Mouse (Mus musculus): ENCODE results near the gene Pxk. TPM values are rescaled to one million over a fixed set of nuclear protein-coding genes. Genes with fewer than 3 reads are reported as not detected.
"Not testable (repeated sequence)": the region's sequence is repeated elsewhere in the genome, so short reads cannot be mapped to it uniquely, and the experiment has no call there.

Pxk gene
- polyA plus RNA-seq, 1 experiment from 2014 or later: 12.4 TPM

DNA sequence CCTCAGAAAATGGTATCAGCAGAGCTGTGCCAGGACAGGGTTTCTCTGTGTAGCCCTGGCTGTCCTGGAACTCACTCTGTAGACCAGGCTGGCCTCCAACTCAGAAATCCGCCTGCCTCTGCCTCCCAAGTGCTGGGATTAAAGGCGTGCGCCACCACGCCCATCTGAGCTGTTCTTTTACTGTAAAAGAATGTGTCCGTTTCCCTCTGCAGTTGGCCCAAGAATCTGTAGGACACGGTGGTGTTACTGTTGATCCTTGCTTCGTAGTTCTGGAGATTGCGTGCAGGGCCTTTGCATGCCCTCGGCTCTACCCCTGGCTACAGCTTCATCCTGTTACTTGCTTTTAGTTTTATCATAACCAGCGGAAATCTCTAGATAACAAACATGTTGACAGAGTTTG is 25.6 kb downstream of the Pxk start:
- H3K4me1 ChIP-seq (ENCODE audit: control insufficient read depth, low read depth, low read length); H3K4me3 ChIP-seq (ENCODE audit: low read depth, low read length); H3K9me3 ChIP-seq (replicated peaks; ENCODE audit: control insufficient read depth, low read length); H3K9ac ChIP-seq (ENCODE audit: low read depth, low read length); H3K27me3 ChIP-seq (ENCODE audit: control insufficient read depth, insufficient read depth, low read depth, low read length); ATAC-seq (ENCODE audit: low read depth); H3K4me2 ChIP-seq (ENCODE audit: low read depth, low read length); H3K27ac ChIP-seq (ENCODE audit: low read length); H3K36me3 ChIP-seq (ENCODE audit: control insufficient read depth, insufficient read depth): not testable (repeated sequence)
- 78% methylated on average over 10 of the region's 10 CpGs for WGBS (ENCODE audit: insufficient replicate concordance)

DNA sequence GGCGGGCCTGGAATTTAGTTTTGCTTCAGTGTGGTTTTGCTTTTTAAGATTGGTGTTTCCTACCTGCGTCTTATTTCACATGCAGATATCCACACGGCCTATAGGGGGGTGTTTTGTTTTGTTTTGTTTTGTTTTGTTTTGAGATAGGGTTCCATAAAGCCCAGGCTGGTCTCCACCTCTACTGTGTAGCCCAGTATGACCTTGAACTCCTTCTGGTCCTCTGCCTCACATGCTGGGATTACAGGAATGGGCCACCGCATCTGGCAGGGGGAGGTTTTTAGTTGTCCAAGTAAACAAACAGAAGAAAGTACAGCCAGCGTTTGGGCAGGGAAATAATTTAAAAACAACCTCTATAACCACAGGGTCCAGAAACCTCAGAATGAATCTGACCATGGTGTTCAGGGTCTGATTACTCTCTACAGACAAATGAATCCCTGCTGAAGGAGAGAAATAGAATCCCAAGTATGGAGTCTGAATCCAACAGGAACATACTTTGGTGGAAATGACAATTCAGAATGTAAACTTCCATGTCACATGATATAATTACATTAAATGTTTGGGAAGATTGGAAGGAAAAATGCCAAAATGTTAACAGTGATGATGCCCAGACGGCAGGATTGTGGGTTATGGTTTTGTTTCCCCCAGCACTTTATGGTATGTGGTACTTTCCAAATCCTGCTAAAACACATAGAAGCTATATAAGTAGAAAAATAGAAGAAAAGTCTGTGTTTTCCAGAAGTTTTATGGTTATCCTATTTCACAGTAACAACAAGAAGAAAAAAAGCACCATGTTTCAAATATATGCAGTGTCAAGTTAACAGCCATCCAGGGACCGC is 26.3 kb downstream of the Pxk start:
- 62% methylated on average over 7 of the region's 7 CpGs for WGBS (ENCODE audit: insufficient replicate concordance)
- Histone ChIP-seq H3K9me3 (replicated peaks; ENCODE audit: control insufficient read depth, low read length) (no peaks in the 10 kb centered on the region), H3K27me3 (ENCODE audit: control insufficient read depth, insufficient read depth, low read depth, low read length) (no peaks in the 10 kb centered on the region), H3K27ac (ENCODE audit: low read length) (no peak overlapping the region), H3K4me1 (ENCODE audit: control insufficient read depth, low read depth, low read length) (no peaks in the 10 kb centered on the region; the same call in 1 of the 2 replicates), H3K9ac (ENCODE audit: low read depth, low read length) (no peak overlapping the region), H3K36me3 (ENCODE audit: control insufficient read depth, insufficient read depth) (peaks cover 2% of the 10 kb centered on the region; the same call in 1 of the 2 replicates), H3K4me2 (ENCODE audit: low read depth, low read length) (no peak overlapping the region), H3K4me3 (ENCODE audit: low read depth, low read length) (no peak overlapping the region)
- ATAC-seq (ENCODE audit: low read depth): 0 out of 2 replicates have a peak, but pooled peaks have one; percentile 21

DNA sequence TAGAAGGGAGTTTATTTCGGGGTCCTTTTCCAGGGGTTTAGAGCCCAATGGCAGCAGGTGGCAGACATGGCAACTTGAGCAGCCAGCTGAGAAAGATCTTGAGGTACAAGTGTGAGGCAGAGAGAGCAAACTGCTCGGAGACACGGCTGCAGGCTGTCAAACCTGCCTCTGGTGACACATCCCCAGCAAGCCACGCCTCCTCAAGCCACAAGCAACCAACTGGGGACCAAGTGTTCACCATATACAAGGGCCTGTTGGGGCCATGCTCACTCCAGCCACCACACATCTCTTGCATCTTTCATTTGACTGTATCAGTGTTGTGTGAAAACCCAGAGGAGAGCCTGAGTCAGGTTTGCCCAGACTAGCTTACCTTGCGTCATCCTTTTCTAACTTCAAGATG is 30.0 kb downstream of the Pxk start:
- no peak for ATAC-seq (ENCODE audit: low read depth)
- Histone ChIP-seq H3K9me3 (replicated peaks; ENCODE audit: control insufficient read depth, low read length) (no peaks in the 10 kb centered on the region), H3K4me1 (ENCODE audit: control insufficient read depth, low read depth, low read length) (no peaks in the 10 kb centered on the region; the same call in 1 of the 2 replicates), H3K27ac (ENCODE audit: low read length) (no peak overlapping the region), H3K36me3 (ENCODE audit: control insufficient read depth, insufficient read depth) (0 out of 2 replicates have a peak, but pooled peaks cover 2% of the 10 kb centered on the region), H3K4me2 (ENCODE audit: low read depth, low read length) (no peak overlapping the region), H3K4me3 (ENCODE audit: low read depth, low read length) (no peak overlapping the region), H3K27me3 (ENCODE audit: control insufficient read depth, insufficient read depth, low read depth, low read length) (no peaks in the 10 kb centered on the region), H3K9ac (ENCODE audit: low read depth, low read length) (no peak overlapping the region)
- 58% methylated on average over 5 of the region's 5 CpGs for WGBS (ENCODE audit: insufficient replicate concordance)

DNA sequence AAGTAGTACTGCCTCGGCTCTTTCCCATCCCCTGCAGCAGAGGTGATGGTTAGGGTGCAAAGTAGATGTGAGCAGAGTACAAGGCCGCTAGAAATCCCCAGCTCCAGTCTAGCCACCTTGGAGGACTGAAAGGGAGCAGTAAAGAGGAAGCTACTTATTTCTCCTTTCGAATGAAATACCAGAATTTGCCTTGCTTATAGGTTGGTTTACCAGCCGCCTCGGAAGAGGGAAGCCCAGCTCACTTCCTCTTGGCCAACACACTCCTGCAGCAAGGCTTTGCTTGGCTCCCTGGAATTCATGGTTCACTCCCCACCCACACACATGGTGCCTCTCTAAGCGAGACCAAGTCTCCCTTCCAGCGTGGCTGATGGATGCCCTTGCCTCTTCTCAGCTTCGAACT is 34.8 kb downstream of the Pxk start:
- 42% methylated on average over 8 of the region's 8 CpGs for WGBS (ENCODE audit: insufficient replicate concordance)
- Histone ChIP-seq H3K36me3 (ENCODE audit: control insufficient read depth, insufficient read depth) (no peaks in the 10 kb centered on the region), H3K4me1 (ENCODE audit: control insufficient read depth, low read depth, low read length) (no peaks in the 10 kb centered on the region), H3K9me3 (replicated peaks; ENCODE audit: control insufficient read depth, low read length) (no peaks in the 10 kb centered on the region), H3K9ac (ENCODE audit: low read depth, low read length) (no peak overlapping the region), H3K4me2 (ENCODE audit: low read depth, low read length) (no peak overlapping the region), H3K27me3 (ENCODE audit: control insufficient read depth, insufficient read depth, low read depth, low read length) (no peaks in the 10 kb centered on the region), H3K4me3 (ENCODE audit: low read depth, low read length) (no peak overlapping the region), H3K27ac (ENCODE audit: low read length) (no peak overlapping the region)
- peak; percentile 32; the same call in 1 of the 2 replicates for ATAC-seq (ENCODE audit: low read depth)

DNA sequence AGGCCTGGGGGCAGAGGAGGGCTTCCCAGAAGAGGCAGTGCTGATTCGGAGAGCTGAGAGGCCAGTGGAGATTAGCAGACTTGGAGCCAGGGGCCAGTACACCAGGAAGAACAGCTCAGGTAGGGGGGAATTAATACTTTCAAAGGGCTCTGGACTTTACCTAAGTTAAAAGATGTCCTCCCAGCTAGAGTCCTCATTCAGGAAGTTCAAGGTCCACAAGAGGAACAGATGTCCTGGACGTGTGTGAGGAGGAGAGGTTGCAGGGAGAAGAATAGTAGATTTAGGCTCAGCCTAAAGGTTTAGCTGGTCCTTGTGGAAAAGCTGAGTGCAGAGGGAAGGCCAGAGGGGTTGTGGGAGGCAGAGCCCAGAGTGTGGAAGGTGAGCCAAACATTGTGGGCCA is 36.2 kb downstream of the Pxk start:
- Histone ChIP-seq H3K27me3 (ENCODE audit: control insufficient read depth, insufficient read depth, low read depth, low read length) (no peaks in the 10 kb centered on the region), H3K4me2 (ENCODE audit: low read depth, low read length) (no peak overlapping the region), H3K36me3 (ENCODE audit: control insufficient read depth, insufficient read depth) (peaks cover 2% of the 10 kb centered on the region; the same call in 1 of the 2 replicates), H3K9me3 (replicated peaks; ENCODE audit: control insufficient read depth, low read length) (no peaks in the 10 kb centered on the region), H3K4me3 (ENCODE audit: low read depth, low read length) (no peak overlapping the region), H3K4me1 (ENCODE audit: control insufficient read depth, low read depth, low read length) (no peaks in the 10 kb centered on the region), H3K9ac (ENCODE audit: low read depth, low read length) (no peak overlapping the region), H3K27ac (ENCODE audit: low read length) (no peak overlapping the region)
- ATAC-seq (ENCODE audit: low read depth): no peak
- WGBS (ENCODE audit: insufficient replicate concordance): 57% methylated on average over 2 of the region's 2 CpGs

DNA sequence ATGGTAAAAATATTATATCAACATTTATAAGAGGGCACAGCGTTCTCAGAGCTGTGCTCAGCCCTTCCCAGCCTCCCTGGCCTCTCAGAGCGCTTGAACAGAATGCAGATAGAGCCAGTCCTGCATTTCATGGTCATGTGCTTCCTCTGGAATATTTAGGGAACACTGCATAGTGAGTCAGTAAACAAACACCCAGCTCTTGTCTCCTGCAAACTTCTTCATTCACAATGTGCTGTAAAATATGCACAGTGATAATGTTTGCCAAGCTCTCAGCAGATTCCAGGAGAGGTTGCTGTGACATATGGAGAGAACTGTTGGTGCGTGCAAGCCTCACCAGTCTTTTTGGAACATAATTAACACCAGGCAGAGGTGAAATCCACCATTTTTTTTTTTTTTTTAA is 37.1 kb downstream of the Pxk start:
- H3K36me3 ChIP-seq (ENCODE audit: control insufficient read depth, insufficient read depth): peaks cover 2% of the 10 kb centered on the region; the same call in 1 of the 2 replicates
- H3K4me1 ChIP-seq (ENCODE audit: control insufficient read depth, low read depth, low read length): no peaks in the 10 kb centered on the region
- no peak overlapping the region for H3K27ac ChIP-seq (ENCODE audit: low read length)
- peak; percentile 24; the same call in 1 of the 2 replicates for ATAC-seq (ENCODE audit: low read depth)
- H3K9ac ChIP-seq (ENCODE audit: low read depth, low read length): no peak overlapping the region
- no peaks in the 10 kb centered on the region for H3K9me3 ChIP-seq (replicated peaks; ENCODE audit: control insufficient read depth, low read length)
- WGBS (ENCODE audit: insufficient replicate concordance): 73% methylated on average over 3 of the region's 3 CpGs
- H3K4me2 ChIP-seq (ENCODE audit: low read depth, low read length): no peak overlapping the region
- no peak overlapping the region for H3K4me3 ChIP-seq (ENCODE audit: low read depth, low read length)
- H3K27me3 ChIP-seq (ENCODE audit: control insufficient read depth, insufficient read depth, low read depth, low read length): no peaks in the 10 kb centered on the region

DNA sequence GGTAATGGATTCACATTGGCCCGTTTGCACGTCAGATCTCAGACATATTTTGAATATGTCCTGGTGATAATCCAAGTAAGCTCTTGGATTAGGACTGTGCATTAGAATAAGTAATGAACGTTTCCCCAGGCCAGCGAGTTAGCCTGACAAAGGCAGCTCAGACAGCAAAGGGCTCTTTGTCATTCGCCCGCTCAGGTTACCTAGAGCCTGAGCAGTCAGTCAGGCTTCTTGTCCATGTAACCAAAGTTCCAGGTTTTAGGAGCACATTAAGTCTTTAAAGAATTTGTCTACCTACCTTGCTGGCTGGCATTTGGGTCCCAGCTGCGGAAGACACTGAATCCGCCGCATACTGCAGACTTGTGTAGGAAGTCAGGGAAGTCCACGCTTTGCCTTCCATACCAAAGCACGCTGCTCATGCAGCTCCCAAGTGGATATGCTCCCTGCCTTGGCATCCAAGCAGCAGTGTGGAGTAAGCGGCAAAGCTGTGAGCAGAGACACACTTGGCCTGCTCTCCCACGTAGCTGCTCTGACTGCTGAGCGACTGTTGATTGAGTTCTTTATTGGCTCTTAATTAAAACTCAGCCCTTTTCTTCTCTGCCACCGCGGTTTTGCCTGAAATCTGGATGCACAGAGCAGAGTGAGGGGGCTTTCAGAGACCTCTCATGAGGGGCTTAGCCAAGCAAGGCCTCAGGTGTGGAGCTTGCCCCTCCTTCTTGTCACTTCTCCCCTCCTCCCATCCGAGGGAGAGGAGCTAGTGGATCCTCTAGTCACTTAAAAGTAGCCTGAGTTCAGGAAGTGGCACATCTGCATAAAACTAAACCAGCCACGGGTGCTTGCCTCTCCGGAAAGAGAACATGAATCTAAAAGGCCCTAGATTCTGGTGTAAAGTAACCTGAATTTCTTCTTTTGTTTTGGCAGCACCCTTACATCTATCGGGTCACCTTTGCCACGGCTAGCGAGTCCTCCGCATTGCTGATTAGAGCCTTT is 42.0 kb downstream of the Pxk start:
- ATAC-seq (ENCODE audit: low read depth): no peak
- peaks cover 2% of the 10 kb centered on the region; the same call in 1 of the 2 replicates for H3K36me3 ChIP-seq (ENCODE audit: control insufficient read depth, insufficient read depth)

DNA sequence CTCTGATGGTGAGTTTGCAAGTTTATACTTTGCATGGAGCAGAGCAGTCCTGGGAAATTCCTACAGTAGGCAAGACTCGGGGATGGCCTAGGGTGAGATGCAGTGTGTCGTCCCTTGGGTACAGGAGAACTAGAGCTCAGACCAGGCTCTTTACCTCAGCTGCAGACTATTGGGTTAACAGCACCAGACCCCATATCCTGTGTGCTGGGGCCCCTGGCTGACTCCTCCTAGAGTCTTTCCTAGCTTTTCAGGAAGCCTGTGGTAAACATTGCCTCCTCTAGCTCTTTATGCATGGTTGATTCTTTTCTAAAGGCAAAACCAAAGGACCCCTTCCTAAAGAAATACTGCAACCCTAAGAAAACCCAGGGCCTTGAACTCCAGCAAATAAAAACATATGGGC is 43.1 kb downstream of the Pxk start:
- H3K9me3 ChIP-seq (replicated peaks; ENCODE audit: control insufficient read depth, low read length): no peaks in the 10 kb centered on the region
- no peak overlapping the region for H3K4me3 ChIP-seq (ENCODE audit: low read depth, low read length)
- no peak overlapping the region for H3K27ac ChIP-seq (ENCODE audit: low read length)
- H3K4me2 ChIP-seq (ENCODE audit: low read depth, low read length): no peak overlapping the region
- H3K27me3 ChIP-seq (ENCODE audit: control insufficient read depth, insufficient read depth, low read depth, low read length): no peaks in the 10 kb centered on the region
- H3K4me1 ChIP-seq (ENCODE audit: control insufficient read depth, low read depth, low read length): no peaks in the 10 kb centered on the region
- WGBS (ENCODE audit: insufficient replicate concordance): 61% methylated on average over 2 of the region's 2 CpGs
- no peak overlapping the region for H3K9ac ChIP-seq (ENCODE audit: low read depth, low read length)
- H3K36me3 ChIP-seq (ENCODE audit: control insufficient read depth, insufficient read depth): peaks cover 2% of the 10 kb centered on the region; the same call in 1 of the 2 replicates
- no peak for ATAC-seq (ENCODE audit: low read depth)

More for the DNA sequence above, 42.0 kb downstream of the Pxk start:
- Histone ChIP-seq H3K4me2 (ENCODE audit: low read depth, low read length) (no peak overlapping the region), H3K4me3 (ENCODE audit: low read depth, low read length) (no peak overlapping the region), H3K27me3 (ENCODE audit: control insufficient read depth, insufficient read depth, low read depth, low read length) (no peaks in the 10 kb centered on the region), H3K27ac (ENCODE audit: low read length) (no peak overlapping the region), H3K9me3 (replicated peaks; ENCODE audit: control insufficient read depth, low read length) (no peaks in the 10 kb centered on the region), H3K9ac (ENCODE audit: low read depth, low read length) (no peak overlapping the region), H3K4me1 (ENCODE audit: control insufficient read depth, low read depth, low read length) (no peaks in the 10 kb centered on the region)
- 72% methylated on average over 23 of the region's 23 CpGs for WGBS (ENCODE audit: insufficient replicate concordance)
